Mouse (Mus musculus) kidney, embryonic 16.5 days (tissue): ENCODE results near the gene Nod2. TPM values are rescaled to one million over a fixed set of nuclear protein-coding genes. Genes with fewer than 3 reads are reported as not detected.

ENCODE experiments used
- ATAC-seq: fragments of 200-750 bp; cut with Nextera tagmentation; 2 replicates; pipeline ENCODE4 v1.8.0; 2017; ENCODE audit warnings: moderate TSS enrichment; ENCODE audit not compliant: low FRiP score, low TSS enrichment
- H3K27ac ChIP-seq: fragments of 300-500 bp; sonication (generic); 2 replicates; pipeline ENCODE4 v1.5.1; 2014; ENCODE audit warnings: low read length
- H3K27me3 ChIP-seq: fragments of 300-500 bp; sonication (generic); 2 replicates; pipeline ENCODE4 v1.6.1; 2014; ENCODE audit warnings: low read length, control low read depth, mixed read lengths; ENCODE audit not compliant: insufficient read depth
- H3K36me3 ChIP-seq: fragments of 300-500 bp; sonication (generic); 2 replicates; pipeline ENCODE4 v1.6.1; 2014; ENCODE audit warnings: low read length, control low read depth, mixed read lengths; ENCODE audit not compliant: insufficient read depth
- H3K4me1 ChIP-seq: fragments of 300-500 bp; sonication (generic); 2 replicates; pipeline ENCODE4 v1.6.1; 2014; ENCODE audit warnings: low read length, control low read depth, mixed read lengths; ENCODE audit not compliant: insufficient read depth
- H3K4me2 ChIP-seq: fragments of 300-500 bp; sonication (generic); replicated peaks from 2 replicates; pipeline ENCODE4 v1.6.1; 2014; ENCODE audit warnings: low read depth, low read length
- H3K4me3 ChIP-seq: fragments of 300-500 bp; sonication (generic); 2 replicates; pipeline ENCODE4 v1.5.1; 2014; ENCODE audit warnings: mild to moderate bottlenecking, low read length
- H3K9ac ChIP-seq: fragments of 300-500 bp; sonication (generic); replicated peaks from 2 replicates; pipeline ENCODE4 v1.6.1; 2014; ENCODE audit warnings: low read length
- H3K9me3 ChIP-seq: fragments of 300-500 bp; sonication (generic); 2 replicates; pipeline ENCODE4 v1.6.1; 2016; ENCODE audit warnings: low read length, control low read depth
- WGBS: fragments of 180-500 bp; shearing (Covaris S2); extraction: QIAGEN DNeasy Blood & Tissue Kit; methylation state at CpG from one replicate; pipeline ENCODE4 v1.1.7; 2014; 5-methylcytosine and 5-hydroxymethylcytosine counted together
- polyA plus RNA-seq: library from polyadenylated mRNA; unstranded; fragments of >200 nt; fragmentation: Nextera tagmentation; extraction: Ambion mirVana; gene quantifications from 2 replicates; pipeline ENCODE4 v1.2.1, GENCODE M21; 2015

Nod2 gene
- polyA plus RNA-seq, 1 experiment from 2014 or later = 0.32 TPM

- H3K9ac ChIP-seq = peak overlapping the region; percentile 81; the same call in 1 of the 2 replicates
- no peak for ATAC-seq
- H3K36me3 ChIP-seq = no peaks in the 10 kb centered on the region
- 62% methylated on average over 14 of the region's 14 CpGs for WGBS
- H3K4me2 ChIP-seq = peak overlapping the region; percentile 89
- H3K27ac ChIP-seq = no peak overlapping the region
- H3K27me3 ChIP-seq = peaks cover 8% of the 10 kb centered on the region; the same call in 1 of the 2 replicates
- H3K4me1 ChIP-seq = peaks cover 13% of the 10 kb centered on the region; the same call in 1 of the 2 replicates
- no peaks in the 10 kb centered on the region for H3K9me3 ChIP-seq
- peak overlapping the region; percentile 55 for H3K4me3 ChIP-seq
Measured at GRCm38 (mm10) chr8:88628001-88628774, 18.9 kb upstream of the Nod2 start.

- WGBS = 45% methylated on average over 4 of the region's 4 CpGs
- no peak overlapping the region for H3K9ac ChIP-seq
- no peak overlapping the region for H3K4me2 ChIP-seq
- ATAC-seq = no peak
- H3K27ac ChIP-seq = no peak overlapping the region
- H3K4me3 ChIP-seq = no peak overlapping the region
- H3K36me3 ChIP-seq = no peaks in the 10 kb centered on the region
- peaks cover 13% of the 10 kb centered on the region; the same call in 1 of the 2 replicates for H3K4me1 ChIP-seq
- peaks cover 8% of the 10 kb centered on the region; the same call in 1 of the 2 replicates for H3K27me3 ChIP-seq
- no peaks in the 10 kb centered on the region for H3K9me3 ChIP-seq
Measured at GRCm38 (mm10) chr8:88630225-88630624, 16.9 kb upstream of the Nod2 start.

GRCm38 (mm10) chr8:88631081-88631480, 16.0 kb upstream of the Nod2 start:
- no peak overlapping the region for H3K27ac ChIP-seq
- no peak overlapping the region for H3K9ac ChIP-seq
- H3K36me3 ChIP-seq = no peaks in the 10 kb centered on the region
- peaks cover 2% of the 10 kb centered on the region; the same call in 1 of the 2 replicates for H3K27me3 ChIP-seq
- H3K4me3 ChIP-seq = no peak overlapping the region
- H3K4me1 ChIP-seq = peaks cover 13% of the 10 kb centered on the region; the same call in 1 of the 2 replicates
- no peaks in the 10 kb centered on the region for H3K9me3 ChIP-seq
- ATAC-seq = no peak
- H3K4me2 ChIP-seq = no peak overlapping the region

GRCm38 (mm10) chr8:88633343-88633765, 13.8 kb upstream of the Nod2 start:
- Histone ChIP-seq H3K9ac (no peak overlapping the region), H3K9me3 (no peaks in the 10 kb centered on the region), H3K4me2 (no peak overlapping the region), H3K27ac (no peak overlapping the region), H3K27me3 (no peaks in the 10 kb centered on the region), H3K4me1 (peaks cover 5% of the 10 kb centered on the region; the same call in 1 of the 2 replicates), H3K4me3 (no peak overlapping the region), H3K36me3 (no peaks in the 10 kb centered on the region)
- ATAC-seq = no peak
- WGBS = 71% methylated on average over 7 of the region's 7 CpGs

GRCm38 (mm10) chr8:88635474-88636397, 11.4 kb upstream of the Nod2 start, which contains the start of gene Snx20:
Snx20 (minus strand) TSS chr8:88636128.
- no peaks in the 10 kb centered on the region for H3K4me1 ChIP-seq
- no peak within 1 kb of the TSS for H3K4me3 ChIP-seq
- no peaks in the 10 kb centered on the region for H3K27me3 ChIP-seq
- WGBS = 79% methylated on average over 14 of the region's 14 CpGs
- H3K36me3 ChIP-seq = no peaks in the 10 kb centered on the region
- H3K4me2 ChIP-seq = no peak within 1 kb of the TSS
- no peak within 1 kb of the TSS for H3K27ac ChIP-seq
- no peak within 1 kb of the TSS; the same call in 1 of the 2 replicates for H3K9ac ChIP-seq
- no peak for ATAC-seq
- no peaks in the 10 kb centered on the region for H3K9me3 ChIP-seq

- Histone ChIP-seq H3K4me2 (no peak overlapping the region), H3K4me1 (no peaks in the 10 kb centered on the region), H3K9me3 (no peaks in the 10 kb centered on the region), H3K4me3 (no peak overlapping the region), H3K27ac (no peak overlapping the region), H3K9ac (no peak overlapping the region), H3K27me3 (no peaks in the 10 kb centered on the region), H3K36me3 (no peaks in the 10 kb centered on the region)
- no peak for ATAC-seq
- whole genome bisulfite sequencing = 81% methylated on average over 9 of the region's 9 CpGs
Measured at GRCm38 (mm10) chr8:88637092-88638000, 9.8 kb upstream of the Nod2 start.

- ATAC-seq = no peak
- WGBS = 95% methylated on average over 3 of the region's 3 CpGs
- no peaks in the 10 kb centered on the region for H3K36me3 ChIP-seq
- H3K27me3 ChIP-seq = no peaks in the 10 kb centered on the region
- no peaks in the 10 kb centered on the region for H3K4me1 ChIP-seq
- no peak overlapping the region for H3K4me2 ChIP-seq
- no peak overlapping the region for H3K9ac ChIP-seq
- no peaks in the 10 kb centered on the region for H3K9me3 ChIP-seq
- H3K4me3 ChIP-seq = no peak overlapping the region
- no peak overlapping the region for H3K27ac ChIP-seq
Measured at GRCm38 (mm10) chr8:88638908-88639307, 8.2 kb upstream of the Nod2 start.

- H3K27me3 ChIP-seq = peaks cover 1% of the 10 kb centered on the region; the same call in 1 of the 2 replicates
- H3K36me3 ChIP-seq = no peaks in the 10 kb centered on the region
- no peaks in the 10 kb centered on the region for H3K9me3 ChIP-seq
- H3K4me1 ChIP-seq = peaks cover 12% of the 10 kb centered on the region
- no peak for ATAC-seq
- 87% methylated on average over 5 of the region's 5 CpGs for WGBS
- H3K27ac ChIP-seq = no peak overlapping the region
- no peak overlapping the region for H3K4me3 ChIP-seq
- no peak overlapping the region for H3K4me2 ChIP-seq
- no peak overlapping the region for H3K9ac ChIP-seq
Measured at GRCm38 (mm10) chr8:88642734-88643564, 4.2 kb upstream of the Nod2 start.
